Mouse (Mus musculus): ENCODE data around the gene Npas2.

The Npas2 gene

DNA sequence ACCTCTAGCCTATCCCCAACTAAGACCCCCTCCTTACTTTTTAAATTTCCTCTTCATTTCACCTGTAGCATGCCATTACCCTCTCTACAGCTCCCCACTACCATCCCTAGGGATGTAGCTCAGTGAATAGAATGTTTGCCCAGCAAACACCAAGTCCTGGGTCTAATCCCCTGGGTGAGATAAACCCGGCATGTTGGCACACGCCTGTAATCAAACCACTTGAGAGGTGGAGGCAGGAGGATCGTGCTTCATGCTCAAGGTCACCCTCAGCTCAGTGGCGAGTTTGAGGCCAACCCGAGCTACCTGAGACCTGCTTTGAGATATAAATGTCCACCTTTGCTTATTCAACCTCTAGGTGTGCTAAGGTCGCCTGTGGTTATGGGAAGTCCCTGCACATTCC is 19.5 kb downstream of the Npas2 start:
- DNase-seq (ENCODE audit: low spot score) = no peak

DNA sequence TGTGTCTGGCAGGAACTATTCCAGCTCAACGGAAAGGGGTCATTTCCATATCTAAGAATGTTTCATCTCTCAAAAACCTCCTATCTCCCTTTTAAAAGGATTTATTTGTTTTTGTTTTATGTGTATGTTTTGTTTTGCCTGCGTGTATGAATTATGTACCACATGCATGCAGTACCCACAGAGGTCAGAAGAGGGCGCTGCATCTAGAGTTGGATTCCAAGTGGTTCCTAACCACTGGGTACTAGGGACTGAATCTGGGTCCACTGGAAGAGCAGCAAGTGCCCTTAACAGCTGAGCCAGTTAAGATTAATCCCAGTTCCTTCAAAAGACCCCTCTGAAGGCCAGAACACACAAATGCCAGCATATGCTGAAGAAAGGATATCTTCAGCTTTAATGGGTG is 24.1 kb downstream of the Npas2 start:
- no peak for DNase-seq (ENCODE audit: low spot score)

DNA sequence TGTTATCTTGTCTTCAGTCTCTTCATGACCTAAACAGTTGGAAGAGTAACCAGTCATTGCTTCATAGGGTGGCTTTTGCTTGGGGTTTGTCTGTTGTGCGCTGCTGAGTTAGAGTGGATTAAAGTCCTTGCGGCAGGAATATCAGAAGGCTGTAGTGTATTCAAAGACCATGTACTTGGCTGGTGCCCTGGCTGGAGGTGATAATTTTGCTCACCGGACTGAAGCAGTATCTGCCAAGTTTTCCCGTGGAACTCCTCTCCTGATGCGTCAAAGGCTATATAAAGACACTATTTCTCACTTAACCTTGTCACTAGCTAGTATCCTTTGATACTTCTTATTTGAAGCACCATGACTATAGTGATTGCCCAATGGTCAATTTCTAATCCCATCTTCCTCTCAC is 34.9 kb downstream of the Npas2 start:
- no peak for DNase-seq (ENCODE audit: low spot score)

DNA sequence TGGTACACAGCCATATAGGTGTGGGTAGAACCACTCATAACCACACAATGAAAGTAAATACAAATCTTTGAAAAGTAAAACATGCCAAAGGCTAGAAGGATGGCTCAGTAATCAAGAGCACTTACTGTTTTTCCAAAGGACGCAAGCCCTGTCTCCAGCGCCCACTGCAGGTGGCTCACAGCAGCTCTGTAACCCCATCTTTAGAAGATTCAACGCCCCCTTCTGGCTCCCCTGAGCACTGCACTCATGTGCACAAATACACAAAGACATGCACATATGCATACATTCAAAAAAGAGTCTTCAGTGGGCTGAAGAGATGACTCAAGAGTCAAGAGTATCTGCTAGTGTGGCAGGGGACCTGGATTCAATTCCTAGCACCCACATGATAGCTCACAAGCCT is 36.5 kb downstream of the Npas2 start:
- no peak for DNase-seq (ENCODE audit: low spot score)

DNA sequence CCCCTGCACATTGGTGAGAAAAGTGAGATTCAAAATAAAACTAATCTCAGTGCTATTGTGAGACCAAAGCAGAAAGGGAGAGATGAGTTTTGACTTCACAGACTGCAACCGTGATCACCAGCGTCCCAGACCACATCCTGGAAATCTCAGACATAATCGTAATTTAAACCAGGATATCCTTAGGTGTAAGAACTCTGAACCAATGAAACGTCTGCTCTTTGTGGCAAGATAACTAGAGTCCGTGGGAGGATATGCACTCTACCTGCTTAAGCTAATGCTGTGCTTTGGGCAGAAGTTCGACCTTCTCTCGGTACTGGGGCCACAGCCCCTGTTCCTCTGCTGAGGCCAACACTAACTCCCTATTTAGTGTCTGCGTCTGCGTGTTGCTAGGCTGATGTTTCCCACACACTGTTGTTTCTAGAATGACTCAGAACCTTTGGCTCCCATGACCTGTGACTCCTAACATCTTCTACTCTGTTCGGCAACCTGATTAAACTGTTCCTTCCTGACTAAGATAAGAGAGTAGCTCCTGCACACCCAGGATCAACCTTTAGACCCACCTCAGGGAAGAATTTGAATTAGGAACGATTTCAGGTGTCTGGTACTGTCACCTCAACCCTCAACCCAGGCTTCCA is 41.4 kb downstream of the Npas2 start:
- DNase-seq (ENCODE audit: low spot score) = no peak

DNA sequence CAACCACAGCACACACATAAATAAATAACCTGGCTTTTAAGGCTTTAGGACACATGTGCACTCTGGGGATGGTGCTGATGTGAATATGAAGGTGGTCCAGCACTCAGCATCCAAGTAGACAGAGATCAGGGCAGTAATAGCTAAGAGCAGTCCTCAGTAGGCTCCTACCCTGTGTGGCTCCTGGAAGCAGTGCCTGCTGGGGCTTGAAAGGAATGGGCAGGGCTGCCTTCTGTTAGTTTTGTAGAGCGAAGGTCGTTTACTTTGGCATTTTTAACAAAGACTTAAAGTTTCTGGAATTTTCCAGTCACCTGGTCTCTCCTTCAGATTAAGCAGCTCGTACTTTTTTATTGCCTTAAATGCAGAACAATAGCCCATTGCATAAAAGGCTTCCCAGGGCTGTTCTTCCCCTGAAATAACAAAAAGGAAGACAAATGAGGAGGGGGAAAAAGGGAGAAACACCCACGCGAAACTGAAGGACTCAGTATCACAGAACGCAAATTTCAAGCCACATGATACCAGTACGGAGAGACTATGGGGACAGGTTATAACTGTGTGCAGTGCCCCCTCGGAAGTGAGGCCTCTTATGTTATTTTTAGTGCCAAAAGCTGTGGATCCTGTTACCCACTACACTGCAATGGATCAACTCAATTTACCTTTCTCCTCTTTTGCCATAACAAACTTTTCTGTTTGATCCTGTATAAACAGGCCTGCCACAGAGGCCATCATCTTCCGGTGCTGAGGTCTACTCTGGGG is 44.1 kb downstream of the Npas2 start:
- DNase-seq (ENCODE audit: low spot score) = no peak

DNA sequence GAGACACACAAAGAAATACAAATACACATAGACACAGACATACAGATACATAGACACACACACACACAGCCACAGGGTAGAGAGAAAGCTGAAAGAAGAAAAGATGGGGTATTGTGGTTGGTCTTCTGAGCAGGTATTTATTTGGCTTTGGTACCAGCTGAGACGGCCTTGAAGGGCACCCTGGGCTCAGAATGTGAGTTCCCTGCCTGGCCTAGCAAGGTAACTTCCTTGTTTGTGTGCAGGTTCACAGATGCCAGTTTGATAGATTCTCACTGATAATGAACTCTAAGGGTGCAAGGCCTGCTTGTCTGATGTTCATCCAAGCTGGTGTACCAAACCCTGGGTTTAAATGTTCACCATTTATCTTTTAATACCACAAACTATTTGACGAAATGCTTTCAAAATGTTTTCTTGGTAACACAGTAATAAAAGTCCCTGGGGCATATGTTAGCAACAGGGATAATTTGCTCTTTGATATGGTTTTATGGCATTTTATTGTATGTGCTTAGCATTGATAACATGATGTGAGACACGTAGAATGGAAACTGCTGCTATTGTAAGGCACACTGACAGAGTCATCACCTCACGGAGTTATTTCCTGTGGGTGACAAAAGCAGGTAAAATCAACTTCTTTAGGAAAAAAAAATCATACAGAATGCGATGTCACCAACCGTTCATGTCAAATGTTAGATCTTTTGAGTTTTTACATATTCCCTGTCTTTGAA is 47.5 kb downstream of the Npas2 start:
- no peak for DNase-seq (ENCODE audit: low spot score)

DNA sequence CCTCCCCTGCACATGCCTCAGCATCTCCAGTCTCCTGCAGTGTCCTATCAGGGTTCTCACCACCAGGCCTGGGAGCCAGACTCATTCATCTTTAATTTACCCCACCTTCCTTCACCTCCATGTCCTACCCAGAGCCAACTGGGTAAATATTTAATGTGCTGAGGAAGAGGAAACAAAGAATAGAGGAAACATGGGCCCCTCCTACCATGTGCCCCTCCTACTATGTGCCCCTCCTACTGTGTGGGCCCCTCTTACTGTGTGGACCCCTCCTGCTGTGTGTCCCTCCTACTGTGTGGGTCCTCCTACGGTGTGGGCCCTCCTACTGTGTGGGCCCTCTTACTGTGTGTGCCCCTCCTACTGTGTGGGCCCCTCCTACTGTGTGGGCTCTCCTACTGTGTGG is 51.2 kb downstream of the Npas2 start:
- no peak for DNase-seq (ENCODE audit: low spot score)

DNA sequence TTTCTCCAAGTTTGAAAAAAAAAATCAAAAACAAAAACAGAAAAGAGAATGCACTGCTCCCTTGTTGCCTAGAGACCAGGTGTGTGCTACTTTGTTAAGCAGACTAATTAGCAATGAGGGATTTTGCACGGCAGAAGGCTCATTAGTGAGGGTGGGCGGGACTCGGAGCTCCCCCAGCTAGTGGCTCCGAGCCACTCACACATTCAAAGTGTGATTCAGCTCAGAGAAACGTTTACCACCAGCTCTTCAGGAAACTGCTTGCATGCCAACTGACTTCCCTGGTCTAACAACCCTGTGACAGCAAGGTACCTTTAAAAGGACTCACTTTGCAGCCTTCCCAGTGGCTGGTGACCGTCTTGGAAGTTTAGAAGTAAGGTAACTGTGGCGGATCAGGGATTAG is 58.1 kb downstream of the Npas2 start:
- DNase-seq (ENCODE audit: low spot score) = no peak

DNA sequence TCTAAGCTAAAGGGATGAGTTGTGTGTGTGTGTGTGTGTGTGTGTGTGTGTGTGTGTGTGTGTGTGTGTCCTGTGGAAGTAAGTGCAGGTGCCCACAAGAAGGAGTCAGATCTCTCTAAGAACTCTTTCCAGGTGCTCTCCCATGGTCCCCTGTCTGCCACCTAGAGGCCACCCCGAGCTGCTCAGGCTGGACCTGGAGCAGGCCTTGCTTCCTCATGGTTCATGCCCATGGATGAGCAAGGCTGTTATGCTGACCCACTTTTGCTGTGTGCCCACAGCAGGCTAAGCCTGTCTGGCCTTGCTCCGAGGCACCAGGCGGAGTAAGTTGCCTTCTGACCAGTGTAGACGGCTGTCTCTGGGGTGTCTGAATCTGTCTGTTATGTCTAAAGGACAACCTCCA is 60.2 kb downstream of the Npas2 start:
- peak; percentile 53 for DNase-seq (ENCODE audit: low spot score)

DNA sequence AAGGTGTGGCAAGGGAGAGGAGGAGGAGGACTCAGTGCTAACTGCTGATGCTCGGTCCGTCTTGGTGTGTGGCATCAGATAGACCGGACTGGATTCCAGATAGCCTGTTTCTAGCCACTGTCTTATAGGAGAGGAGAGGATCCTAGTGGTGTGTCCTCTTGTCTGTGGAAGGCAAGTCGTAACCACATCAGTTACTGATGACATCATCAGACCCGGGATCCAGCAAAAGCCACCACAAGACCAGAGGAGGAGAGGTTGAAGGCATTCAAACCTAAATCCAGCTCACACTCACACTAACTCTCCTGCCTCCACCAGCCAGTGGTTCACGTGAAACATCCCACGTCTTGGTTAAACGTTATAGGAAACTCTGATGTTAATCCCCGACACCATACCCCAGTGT is 62.5 kb downstream of the Npas2 start:
- no peak for DNase-seq (ENCODE audit: low spot score)

DNA sequence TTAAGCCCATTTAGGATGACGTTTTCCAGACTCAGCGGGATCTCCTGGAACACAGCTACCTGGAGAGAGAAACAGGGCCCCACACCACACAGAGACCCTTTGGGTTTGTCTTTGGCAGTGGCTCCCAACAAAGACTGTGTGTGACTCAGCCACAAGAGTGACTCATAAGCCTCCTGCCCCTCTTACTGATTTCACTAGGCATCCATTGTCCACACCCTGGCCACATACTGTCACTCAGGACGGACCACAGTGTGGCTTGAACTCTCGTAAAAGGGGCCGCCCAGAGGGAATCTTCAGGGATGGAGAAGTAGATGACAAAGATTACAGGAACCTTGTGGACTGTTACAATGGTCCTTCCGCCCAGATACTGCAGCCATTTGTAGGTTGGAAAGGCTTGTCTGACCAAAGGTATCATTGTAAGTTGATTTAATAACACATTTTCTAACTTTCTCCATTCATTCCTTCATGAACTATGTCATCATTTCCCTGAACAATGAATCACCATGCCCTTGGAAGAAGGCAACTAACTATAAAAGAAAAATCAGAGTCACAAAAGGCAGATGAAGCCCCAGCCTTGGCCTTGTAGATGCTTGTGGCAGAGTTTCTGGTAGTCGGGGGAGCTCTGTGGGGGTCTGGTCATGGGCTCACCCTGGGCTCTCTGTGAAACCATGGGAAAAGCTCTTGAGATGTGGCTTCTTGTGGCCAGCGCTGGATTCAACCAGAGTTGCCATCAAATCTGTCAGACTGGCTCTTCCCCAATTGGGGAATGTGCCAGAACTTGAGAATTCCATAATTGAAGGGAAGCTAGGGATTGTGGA is 63.2 kb downstream of the Npas2 start:
- DNase-seq (ENCODE audit: low spot score) = no peak

DNA sequence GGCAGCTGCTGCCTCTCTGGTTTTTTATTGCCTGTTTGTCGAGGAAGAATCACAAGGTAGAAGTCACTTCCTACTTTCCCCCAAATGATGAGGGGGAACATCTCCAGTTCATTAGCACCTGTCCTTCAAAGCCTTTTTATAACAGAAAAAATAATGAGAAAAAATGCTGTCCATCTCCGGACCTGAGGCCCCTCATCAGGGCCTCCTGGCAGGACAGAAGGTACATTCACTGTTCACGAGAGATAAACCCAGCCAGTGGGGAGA is 63.7 kb downstream of the Npas2 start:
- DNase-seq (ENCODE audit: low spot score) = no peak

DNA sequence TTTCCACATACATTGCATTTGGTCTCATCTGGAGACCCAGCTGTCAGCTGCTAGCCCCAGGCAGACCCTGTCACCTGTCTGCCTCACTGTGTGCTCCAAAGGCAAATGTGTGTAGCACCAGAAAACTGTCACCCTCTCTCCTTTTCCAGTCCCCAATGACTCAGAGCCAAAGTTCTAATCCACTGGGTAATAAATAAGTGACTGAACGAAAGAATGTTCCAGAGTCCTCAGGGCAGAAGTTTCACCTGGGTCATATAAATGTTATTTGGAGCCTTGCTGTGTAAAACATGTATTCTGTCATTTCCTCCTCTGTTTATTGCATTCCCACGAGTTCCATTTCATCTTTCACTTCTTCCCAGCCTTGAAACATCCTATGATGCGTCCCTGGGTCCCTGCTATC is 66.1 kb downstream of the Npas2 start:
- no peak for DNase-seq (ENCODE audit: low spot score)

DNA sequence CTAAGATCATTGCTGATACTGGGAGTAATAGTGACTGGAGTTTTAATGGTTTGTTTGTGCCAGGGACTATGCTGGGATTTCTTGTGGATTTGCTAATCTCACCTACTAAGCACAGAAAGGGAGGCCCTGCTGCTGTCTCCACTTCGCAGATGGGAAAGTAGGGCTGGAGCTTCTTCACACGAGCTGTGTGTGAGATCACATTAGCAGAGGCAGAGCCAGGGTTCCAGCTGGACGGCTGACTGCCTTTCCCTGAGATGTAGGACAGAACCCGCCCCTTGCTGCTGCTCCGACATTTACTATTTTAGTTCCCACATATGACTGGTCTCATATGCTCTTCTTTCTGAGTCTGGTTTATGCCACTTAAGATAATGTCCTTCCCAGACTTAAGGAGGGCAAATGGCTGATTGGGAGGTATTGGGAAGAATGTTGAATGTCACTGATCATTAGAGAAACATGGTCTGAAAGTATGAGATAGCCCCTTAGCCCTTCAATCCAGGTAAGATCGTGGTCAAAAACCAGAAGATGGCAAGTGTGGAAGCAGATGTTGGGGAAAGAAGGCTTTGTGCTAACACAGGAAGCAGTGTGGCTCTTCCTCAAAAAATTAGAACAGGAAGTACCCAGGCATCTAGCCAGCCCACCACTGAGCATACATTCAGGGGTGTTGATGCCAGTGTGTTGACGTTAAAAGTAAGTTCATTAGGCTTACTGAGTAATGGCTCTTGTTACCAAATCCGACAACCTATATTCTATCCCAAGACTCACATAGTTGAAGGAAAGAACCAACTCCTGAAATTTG is 66.8 kb downstream of the Npas2 start:
- no peak for DNase-seq (ENCODE audit: low spot score)

DNA sequence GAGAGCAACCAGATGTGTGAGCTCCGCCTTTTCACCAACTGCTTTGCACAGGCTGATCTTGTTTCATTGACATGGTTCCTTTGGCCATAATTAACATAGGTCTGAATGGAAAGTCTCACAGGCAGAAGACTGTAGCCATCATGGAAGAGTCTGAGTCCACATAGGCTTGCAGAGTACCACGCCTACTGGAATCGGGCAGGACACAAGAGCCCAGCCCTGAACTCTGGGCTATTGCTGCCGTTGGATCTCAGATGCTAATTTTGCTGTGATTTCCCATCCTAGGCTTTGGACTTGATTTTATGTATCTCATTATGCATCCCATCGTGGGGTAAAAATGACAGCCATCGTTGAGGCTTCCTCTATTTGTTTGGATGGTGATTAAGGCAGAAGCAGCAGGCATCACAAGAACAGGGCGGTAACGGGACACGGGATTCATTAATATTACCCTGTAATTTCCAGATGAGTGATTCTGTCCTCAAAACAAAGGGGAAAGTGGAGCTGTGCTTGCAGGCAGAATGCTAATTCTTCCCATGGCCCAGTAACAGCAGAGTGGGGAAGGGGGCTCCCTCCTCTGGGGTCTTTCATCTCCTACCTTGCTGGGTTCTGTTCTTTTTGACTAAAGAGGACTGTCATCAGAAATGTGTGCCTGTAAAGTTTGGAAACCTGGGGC is 73.4 kb downstream of the Npas2 start:
- DNase-seq (ENCODE audit: low spot score) = peak; percentile 79

DNA sequence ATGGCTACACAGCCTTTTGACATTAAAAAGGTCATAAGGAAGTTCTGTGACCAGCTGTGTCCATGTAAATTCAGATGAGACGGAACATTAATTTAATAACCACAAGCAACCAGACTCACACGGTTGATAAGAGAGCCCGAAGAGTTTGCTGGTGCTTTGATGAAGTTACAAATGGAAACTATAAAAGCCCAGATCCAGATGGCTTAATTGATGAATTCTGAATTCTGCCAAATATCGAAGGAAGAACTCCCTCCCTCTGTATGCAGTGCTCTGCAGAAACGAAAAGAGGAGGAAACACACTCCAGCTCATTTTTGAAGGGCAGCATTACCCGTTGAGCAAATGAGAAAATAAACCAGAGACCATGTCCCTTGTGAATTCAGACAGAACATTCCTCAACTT is 79.4 kb downstream of the Npas2 start:
- no peak for DNase-seq (ENCODE audit: low spot score)

DNA sequence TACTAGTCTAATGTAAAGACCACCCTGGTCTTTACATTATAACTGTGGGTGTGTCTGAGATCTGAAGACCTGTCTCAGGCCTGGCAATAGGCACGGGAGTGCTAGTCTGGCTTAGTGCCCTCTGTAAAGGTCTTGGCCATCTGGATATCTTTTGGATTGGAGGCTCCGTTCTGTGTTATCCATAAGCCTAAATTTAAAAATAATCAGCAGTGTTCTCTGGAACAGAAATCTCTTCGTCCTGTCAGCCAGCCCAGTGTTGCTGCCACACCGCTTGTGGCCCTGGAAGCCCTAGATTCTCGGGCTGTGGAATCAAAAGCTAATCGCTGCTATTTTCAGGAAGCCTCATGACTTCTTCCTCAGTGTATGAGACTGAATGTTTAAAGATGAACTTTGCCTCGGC is 86.9 kb downstream of the Npas2 start:
- no peak for DNase-seq (ENCODE audit: low spot score)

DNA sequence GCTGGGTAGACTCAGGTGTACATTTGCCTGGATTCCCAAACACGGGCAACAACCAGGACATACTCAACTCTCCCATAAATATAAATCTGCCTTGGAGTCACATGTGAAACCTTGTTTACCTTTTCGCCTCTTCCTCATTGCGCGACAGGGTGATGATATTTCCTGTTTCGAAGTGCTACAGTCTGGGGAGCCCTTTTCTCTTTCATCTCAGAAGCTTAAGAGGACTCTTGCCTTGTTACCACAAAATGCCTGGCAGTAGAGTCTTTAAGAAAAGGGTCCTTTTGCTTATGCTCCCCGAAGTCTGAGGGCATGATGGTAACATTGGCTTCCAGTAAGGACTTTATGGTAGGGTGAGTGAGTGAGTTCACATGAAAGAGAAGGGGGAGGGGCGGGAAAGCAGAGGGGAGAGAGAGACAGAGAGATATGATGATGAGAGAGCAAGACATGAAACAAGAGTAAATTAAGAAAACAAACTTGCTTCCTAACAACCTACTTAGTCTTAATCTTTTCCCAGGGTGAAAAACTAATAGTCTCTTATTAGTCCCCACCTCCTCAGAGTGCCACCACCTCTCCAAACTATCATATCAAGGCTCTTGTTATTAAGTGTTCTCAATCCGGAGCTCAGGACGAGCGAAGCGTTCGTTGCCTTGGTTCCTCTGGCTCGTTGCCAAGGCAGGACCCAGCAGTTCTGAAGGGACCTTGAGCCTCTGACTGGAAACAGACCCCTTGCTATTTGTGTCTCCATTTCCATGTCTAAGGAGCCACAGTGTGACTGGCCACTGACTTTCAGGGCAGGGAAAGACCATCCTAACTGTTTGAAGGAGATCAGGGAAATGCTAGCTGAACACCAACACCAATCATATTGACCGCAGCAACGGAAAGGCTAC is 87.7 kb downstream of the Npas2 start:
- peak; percentile 51 for DNase-seq (ENCODE audit: low spot score)

DNA sequence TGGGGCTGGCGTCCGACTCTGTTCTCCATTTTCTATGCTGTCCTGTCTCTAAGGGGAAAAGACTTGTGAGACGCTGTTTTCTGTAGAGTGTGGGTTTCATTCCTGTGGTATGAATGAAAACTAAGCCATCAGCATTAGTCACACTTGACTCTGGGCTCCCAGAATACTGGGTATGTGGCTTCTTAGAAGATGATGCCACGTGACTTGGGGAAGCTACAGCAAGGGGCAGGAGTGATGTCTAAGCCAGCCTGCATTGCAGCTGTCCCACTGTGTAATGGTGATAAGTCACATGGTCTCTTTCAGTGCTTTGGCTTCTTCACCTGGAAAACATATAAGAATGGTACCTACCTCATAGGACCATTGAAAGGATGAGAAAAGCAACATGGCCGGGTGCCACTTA is 88.4 kb downstream of the Npas2 start:
- DNase-seq (ENCODE audit: low spot score) = no peak

All from retina, embryonic 14.5 days (tissue).